Mouse (Mus musculus): ENCODE data around the gene Tmem248. TPM values are rescaled to one million over a fixed set of nuclear protein-coding genes. Genes with fewer than 3 reads are reported as not detected.
"Not testable (repeated sequence)": the region's sequence is repeated elsewhere in the genome, so short reads cannot be mapped to it uniquely, and the experiment has no call there.

Gene Tmem248
- polyA plus RNA-seq, 1 experiment: 31.4 TPM

DNA sequence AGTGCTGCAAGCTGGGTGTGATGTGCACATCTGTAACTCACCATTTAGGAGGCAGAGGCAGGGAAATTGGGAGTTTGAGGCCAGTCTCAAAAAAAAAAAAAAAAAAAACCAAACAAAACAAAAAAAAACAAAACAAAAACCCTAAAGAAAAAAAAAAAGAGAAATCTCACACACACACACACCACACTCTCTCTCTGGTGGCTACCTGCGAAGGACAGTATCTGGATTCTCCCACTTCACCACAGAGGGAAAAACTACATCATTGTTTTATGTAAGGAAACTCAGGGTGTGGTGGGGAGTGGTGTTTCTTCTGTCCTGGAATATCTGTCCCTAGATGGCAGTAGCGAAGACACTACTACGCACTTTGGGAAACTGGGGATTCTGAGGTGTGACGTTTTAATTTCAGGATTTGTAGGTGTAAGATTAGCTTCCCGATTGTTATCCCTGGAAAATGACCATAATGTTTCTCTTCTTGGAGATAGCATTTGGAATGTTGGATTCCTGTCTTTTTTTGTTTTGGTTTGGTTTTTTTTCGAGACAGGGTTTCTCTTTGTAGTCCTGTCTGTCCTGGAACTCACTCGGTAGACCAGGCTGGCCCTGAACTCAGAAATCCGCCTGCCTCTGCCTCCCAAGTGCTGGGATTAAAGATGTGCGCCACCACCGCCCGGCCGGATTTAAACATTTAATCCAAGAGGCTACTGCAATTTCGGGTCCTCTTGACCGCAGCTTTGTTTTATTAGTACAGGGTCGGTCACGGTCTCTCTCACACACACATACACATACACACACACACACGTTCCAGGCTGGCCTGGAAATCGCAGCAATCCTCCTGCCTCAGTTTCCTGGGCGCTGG, 37.5 kb downstream of the Tmem248 start:
- Histone ChIP-seq H3K4me3 (ENCODE audit: insufficient read depth, low read length) (peak overlapping the region; percentile 78), H3K4me1 (ENCODE audit: control insufficient read depth, insufficient read depth, low read length) (peaks cover 1% of the 10 kb centered on the region; the same call in 1 of the 2 replicates), H3K27ac (ENCODE audit: insufficient read depth, low read length) (0 out of 2 replicates have a peak overlapping the region, but pooled peaks have one; percentile 20)
- peak; percentile 40; the same call in 1 of the 2 replicates for TF ChIP-seq CTCF (IDR thresholded peaks at IDR 0.05; ENCODE audit: extremely low read depth, insufficient read depth, low read length)
- no peak for TF ChIP-seq POLR2A (IDR thresholded peaks at IDR 0.05; ENCODE audit: extremely low read depth, insufficient read depth, low read length)

DNA sequence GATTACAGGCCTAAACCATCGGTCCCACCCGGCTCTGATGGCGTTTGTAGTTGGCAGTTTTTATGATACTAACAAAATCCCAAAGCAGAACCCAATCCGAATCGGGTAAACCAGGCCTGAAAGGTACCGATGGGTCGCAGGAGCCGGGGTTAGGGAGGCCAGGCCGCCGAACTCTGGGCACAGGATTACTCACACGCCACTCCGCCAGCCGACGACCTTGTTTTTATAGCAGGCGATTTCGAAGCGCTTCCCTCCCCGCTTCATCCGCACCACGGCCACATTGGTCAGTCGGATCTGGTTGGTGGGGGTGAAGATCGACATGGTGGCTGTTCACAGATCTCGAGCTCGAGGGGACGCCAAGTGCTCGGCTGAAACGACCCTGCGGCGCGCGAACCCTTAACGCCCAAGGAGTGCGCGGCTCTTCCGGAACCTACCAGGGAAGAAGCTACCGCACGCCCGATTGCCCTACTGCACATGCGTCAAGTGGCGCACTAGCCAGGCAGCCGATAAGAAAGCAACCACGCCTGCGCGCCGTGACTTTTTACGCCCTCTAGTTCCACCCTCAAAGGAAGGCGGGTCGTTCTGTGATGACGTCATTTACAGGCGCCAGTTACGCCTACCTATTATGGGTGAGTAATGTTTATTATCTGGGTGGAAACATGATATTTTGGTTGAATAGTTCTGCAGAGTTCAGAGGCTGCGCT, 38.3 kb downstream of the Tmem248 start, which contains the start of the genes Sbds and Tyw1:
Sbds (minus strand) TSS at position 514 of the 704 bp plus-strand sequence.
Tyw1 (plus strand) TSS at position 603 of the 704 bp plus-strand sequence.
- Histone ChIP-seq H3K4me1 (ENCODE audit: control insufficient read depth, insufficient read depth, low read length) (peaks cover 1% of the 10 kb centered on the region; the same call in 1 of the 2 replicates), H3K4me3 (ENCODE audit: insufficient read depth, low read length) (peak within 1 kb of the TSS; percentile 78), H3K27ac (ENCODE audit: insufficient read depth, low read length) (peak within 1 kb of the TSS; percentile 20; the same call in 1 of the 2 replicates)
- peak; percentile 98 for TF ChIP-seq POLR2A (IDR thresholded peaks at IDR 0.05; ENCODE audit: extremely low read depth, insufficient read depth, low read length)
- no peak for TF ChIP-seq CTCF (IDR thresholded peaks at IDR 0.05; ENCODE audit: extremely low read depth, insufficient read depth, low read length)

DNA sequence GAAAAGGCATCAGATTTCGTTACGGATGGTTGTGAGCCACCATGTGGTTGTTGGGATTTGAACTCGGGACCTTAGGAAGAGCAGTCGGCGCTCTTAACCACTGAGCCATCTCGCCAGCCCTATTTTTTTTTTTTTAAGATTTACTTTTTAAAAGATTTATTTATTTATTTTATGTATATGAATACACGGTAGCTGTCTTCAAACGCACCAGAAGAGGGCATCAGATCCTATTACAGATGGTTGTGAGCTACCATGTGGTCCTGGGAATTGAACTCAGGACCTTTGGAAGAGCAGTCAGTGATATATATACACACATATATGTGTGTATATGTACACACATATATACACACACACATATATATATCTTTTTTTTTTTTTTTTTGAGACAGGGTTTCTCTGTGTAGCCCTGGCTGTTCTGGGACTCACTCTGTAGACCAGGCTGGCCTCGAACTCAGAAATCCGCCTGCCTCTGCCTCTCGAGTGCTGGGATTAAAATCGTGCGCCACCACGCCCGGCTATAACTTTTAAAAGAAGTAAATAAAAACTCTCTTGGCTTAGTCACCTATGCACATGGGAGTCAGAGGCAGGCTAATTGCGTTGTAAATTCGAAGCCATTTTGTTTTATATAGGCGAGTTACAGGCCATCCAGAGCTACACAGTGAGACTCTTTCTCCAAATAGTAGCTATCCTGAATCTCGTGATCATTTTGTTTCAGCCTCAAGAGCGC, 39.1 kb downstream of the Tmem248 start:
- H3K27ac ChIP-seq (ENCODE audit: insufficient read depth, low read length): not testable (repeated sequence)

DNA sequence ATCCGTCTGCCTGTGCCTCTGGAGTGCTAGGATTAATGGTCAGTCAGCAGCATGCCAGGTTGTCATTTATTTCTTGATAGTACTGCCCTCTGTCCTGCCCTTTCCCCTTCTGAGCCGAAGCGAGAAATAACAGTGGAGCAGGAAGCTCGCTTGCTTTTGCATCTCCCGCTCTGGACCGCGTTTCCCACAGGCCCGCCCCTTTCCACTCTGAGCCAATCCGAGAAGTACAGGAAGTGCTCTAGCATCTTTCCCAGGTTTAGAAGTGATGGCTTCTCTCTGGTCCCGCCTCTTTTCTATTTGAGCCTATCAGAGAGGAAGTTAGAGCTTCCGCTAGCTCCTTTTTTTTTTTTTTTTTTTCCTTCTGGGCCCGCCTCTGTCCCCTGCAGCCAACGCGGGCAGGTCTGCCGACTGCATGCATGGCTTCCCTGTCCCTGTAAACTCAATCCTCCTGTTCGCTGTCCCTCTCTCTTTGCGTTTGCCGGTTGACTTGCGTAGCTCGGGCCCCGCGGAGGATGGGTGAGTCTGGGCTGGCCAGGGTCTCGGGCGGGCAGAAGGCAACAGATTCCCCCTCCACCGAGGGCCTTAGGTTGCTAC, 39.9 kb downstream of the Tmem248 start:
- Histone ChIP-seq H3K27ac (ENCODE audit: insufficient read depth, low read length) (no peak overlapping the region), H3K4me1 (ENCODE audit: control insufficient read depth, insufficient read depth, low read length) (peaks cover 1% of the 10 kb centered on the region; the same call in 1 of the 2 replicates), H3K4me3 (ENCODE audit: insufficient read depth, low read length) (peak overlapping the region; percentile 60)
- TF ChIP-seq CTCF (IDR thresholded peaks at IDR 0.05; ENCODE audit: extremely low read depth, insufficient read depth, low read length): no peak
- TF ChIP-seq POLR2A (IDR thresholded peaks at IDR 0.05; ENCODE audit: extremely low read depth, insufficient read depth, low read length): peak; percentile 71

More for the DNA sequence above, 39.1 kb downstream of the Tmem248 start:
- not testable (repeated sequence) for H3K4me1 ChIP-seq (ENCODE audit: control insufficient read depth, insufficient read depth, low read length)
- H3K4me3 ChIP-seq (ENCODE audit: insufficient read depth, low read length): peak overlapping the region; percentile 60; the same call in 1 of the 2 replicates

DNA sequence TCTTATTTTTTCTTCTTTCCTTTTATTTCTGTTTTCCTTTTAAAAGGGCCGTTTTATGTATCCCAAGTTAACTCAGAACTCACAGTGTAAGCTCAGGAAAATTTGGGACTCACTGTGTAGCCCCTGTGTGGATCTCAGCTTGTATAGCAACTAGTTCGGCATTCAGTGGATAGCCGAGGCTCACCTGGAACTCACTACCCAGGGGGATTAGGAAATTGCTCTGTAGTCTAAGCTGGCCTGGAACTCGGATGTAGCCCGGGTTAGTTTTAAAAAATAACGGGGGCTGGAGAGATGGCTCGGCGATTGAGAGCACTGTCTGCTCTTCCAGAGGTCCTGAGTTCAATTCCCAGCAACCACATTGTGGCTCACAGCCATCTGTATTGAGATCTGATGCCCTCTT, 40.4 kb downstream of the Tmem248 start:
- Histone ChIP-seq H3K4me3 (ENCODE audit: insufficient read depth, low read length) (peak overlapping the region; percentile 60), H3K4me1 (ENCODE audit: control insufficient read depth, insufficient read depth, low read length) (peaks cover 1% of the 10 kb centered on the region; the same call in 1 of the 2 replicates), H3K27ac (ENCODE audit: insufficient read depth, low read length) (no peak overlapping the region)
- no peak for TF ChIP-seq POLR2A (IDR thresholded peaks at IDR 0.05; ENCODE audit: extremely low read depth, insufficient read depth, low read length)
- no peak for TF ChIP-seq CTCF (IDR thresholded peaks at IDR 0.05; ENCODE audit: extremely low read depth, insufficient read depth, low read length)

DNA sequence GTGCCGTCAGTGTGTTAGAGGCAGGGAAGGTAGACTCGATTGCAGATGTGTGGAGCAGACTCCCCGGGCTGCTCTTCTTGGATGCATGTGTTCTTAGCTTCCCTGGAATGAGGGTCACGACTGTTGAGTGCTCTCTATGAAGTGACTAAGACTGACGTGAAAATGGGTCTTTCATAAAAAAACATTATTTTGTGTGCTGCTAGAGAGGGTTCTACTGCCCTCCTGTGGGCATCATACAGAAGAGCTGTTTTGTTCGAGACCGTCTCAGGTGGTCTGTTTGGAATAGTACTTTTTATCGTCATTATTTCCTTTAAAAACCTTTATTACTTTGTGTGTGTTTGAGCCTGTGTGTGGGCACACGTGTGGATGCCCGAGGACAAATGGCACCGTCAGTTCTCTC, 46.6 kb downstream of the Tmem248 start:
- TF ChIP-seq CTCF (IDR thresholded peaks at IDR 0.05; ENCODE audit: extremely low read depth, insufficient read depth, low read length): peak; percentile 45; the same call in 1 of the 2 replicates
- no peak for TF ChIP-seq POLR2A (IDR thresholded peaks at IDR 0.05; ENCODE audit: extremely low read depth, insufficient read depth, low read length)
- no peak overlapping the region for H3K27ac ChIP-seq (ENCODE audit: insufficient read depth, low read length)
- H3K4me1 ChIP-seq (ENCODE audit: control insufficient read depth, insufficient read depth, low read length): no peaks in the 10 kb centered on the region; the same call in 1 of the 2 replicates
- H3K4me3 ChIP-seq (ENCODE audit: insufficient read depth, low read length): no peak overlapping the region

DNA sequence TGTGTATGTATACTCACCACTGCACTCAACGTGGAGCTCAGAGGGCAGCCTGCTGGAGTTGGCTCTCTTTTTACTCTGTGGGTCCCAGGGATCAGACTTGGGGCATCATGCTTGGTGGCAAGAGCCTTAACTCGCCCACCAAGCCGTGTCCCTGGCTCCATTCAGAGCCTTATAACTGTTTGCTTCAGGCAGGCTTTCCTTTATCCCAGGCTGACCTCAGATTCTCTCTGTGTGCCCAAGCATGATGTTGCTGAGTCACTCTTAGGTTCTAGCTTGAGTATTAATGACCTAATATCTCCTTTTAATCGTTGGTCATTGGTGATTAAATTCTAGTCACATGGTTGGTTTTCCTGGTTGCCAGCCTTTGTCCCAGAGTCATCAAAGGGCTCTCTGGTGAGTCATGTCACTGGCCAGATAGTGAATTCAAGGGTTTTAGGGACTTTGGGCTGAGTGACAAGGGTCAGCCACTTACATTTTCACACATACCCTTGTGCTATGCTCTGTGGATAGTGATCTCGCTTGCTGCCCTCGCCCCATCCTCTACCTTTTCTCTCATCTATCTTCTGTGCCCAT, 47.6 kb downstream of the Tmem248 start:
- H3K4me1 ChIP-seq (ENCODE audit: control insufficient read depth, insufficient read depth, low read length): no peaks in the 10 kb centered on the region; the same call in 1 of the 2 replicates
- no peak for TF ChIP-seq POLR2A (IDR thresholded peaks at IDR 0.05; ENCODE audit: extremely low read depth, insufficient read depth, low read length)
- TF ChIP-seq CTCF (IDR thresholded peaks at IDR 0.05; ENCODE audit: extremely low read depth, insufficient read depth, low read length): no peak
- no peak overlapping the region for H3K27ac ChIP-seq (ENCODE audit: insufficient read depth, low read length)
- no peak overlapping the region for H3K4me3 ChIP-seq (ENCODE audit: insufficient read depth, low read length)

DNA sequence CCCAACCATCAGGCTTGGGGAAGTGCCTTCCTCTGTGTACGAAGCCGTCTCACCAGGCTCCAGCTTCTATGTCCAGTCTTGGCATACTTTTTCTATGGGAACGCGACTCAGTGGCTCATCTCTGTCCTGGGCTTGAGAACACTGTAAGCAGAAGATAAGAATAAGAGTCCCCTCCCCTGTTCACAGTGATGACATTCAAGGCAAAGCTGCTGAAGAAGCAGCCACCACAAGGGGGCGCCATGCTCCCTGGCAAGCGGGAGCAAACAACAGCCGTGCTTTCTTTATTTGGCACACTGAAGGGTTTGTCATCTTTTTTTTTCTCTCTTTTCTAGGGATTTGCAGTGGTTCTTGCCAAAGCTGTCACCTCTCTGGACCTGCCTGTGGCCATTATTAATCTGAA, 49.8 kb downstream of the Tmem248 start:
- Histone ChIP-seq H3K4me3 (ENCODE audit: insufficient read depth, low read length) (no peak overlapping the region), H3K27ac (ENCODE audit: insufficient read depth, low read length) (no peak overlapping the region), H3K4me1 (ENCODE audit: control insufficient read depth, insufficient read depth, low read length) (no peaks in the 10 kb centered on the region; the same call in 1 of the 2 replicates)
- no peak for TF ChIP-seq POLR2A (IDR thresholded peaks at IDR 0.05; ENCODE audit: extremely low read depth, insufficient read depth, low read length)
- peak; percentile 35 for TF ChIP-seq CTCF (IDR thresholded peaks at IDR 0.05; ENCODE audit: extremely low read depth, insufficient read depth, low read length)

Data from cortical plate, adult 2 months (tissue).